Mouse (Mus musculus) limb, embryonic 12.5 days (tissue): Measurements from ENCODE around the gene Hist1h2bb. TPM values are rescaled to one million over a fixed set of nuclear protein-coding genes. Genes with fewer than 3 reads are reported as not detected.
"Not testable (repeated sequence)": the region's sequence is repeated elsewhere in the genome, so short reads cannot be mapped to it uniquely, and the experiment has no call there.

Experiments used
- ATAC-seq: fragments of 200-750 bp; cut with Nextera tagmentation; 2 replicates; pipeline ENCODE4 v1.8.0; 2017; ENCODE audit warnings: low read depth, moderate TSS enrichment; ENCODE audit not compliant: insufficient number of reproducible peaks, insufficient read depth, low FRiP score, low TSS enrichment
- H3K27ac ChIP-seq: fragments of 300-500 bp; sonication (generic); 2 replicates; pipeline ENCODE4 v1.5.1; 2016; ENCODE audit warnings: mild to moderate bottlenecking, moderate library complexity
- H3K27me3 ChIP-seq: fragments of 300-500 bp; sonication (generic); 2 replicates; pipeline ENCODE4 v1.6.1; 2016; ENCODE audit warnings: mild to moderate bottlenecking, moderate library complexity
- H3K36me3 ChIP-seq: fragments of 300-500 bp; sonication (generic); 2 replicates; pipeline ENCODE4 v1.6.1; 2016; ENCODE audit warnings: mild to moderate bottlenecking, moderate library complexity
- H3K4me1 ChIP-seq: fragments of 300-500 bp; sonication (generic); replicated peaks from 2 replicates; pipeline ENCODE4 v1.6.1; 2016
- H3K4me2 ChIP-seq: fragments of 300-500 bp; sonication (generic); 2 replicates; pipeline ENCODE4 v1.6.1; 2016; ENCODE audit warnings: mild to moderate bottlenecking, moderate library complexity
- H3K4me3 ChIP-seq: fragments of 300-500 bp; sonication (generic); replicated peaks from 2 replicates; pipeline ENCODE4 v1.5.1; 2016; ENCODE audit warnings: mild to moderate bottlenecking
- H3K9ac ChIP-seq: fragments of 300-500 bp; sonication (generic); replicated peaks from 2 replicates; pipeline ENCODE4 v1.6.1; 2016; ENCODE audit warnings: mild to moderate bottlenecking, moderate library complexity
- H3K9me3 ChIP-seq: fragments of 300-500 bp; sonication (generic); 2 replicates; pipeline ENCODE4 v1.6.1; 2016; ENCODE audit warnings: mild to moderate bottlenecking, moderate library complexity
- WGBS: fragments of 180-500 bp; shearing (Covaris S2); methylation state at CpG from one replicate; pipeline ENCODE4 v1.1.7; 2016; 5-methylcytosine and 5-hydroxymethylcytosine counted together
- polyA plus RNA-seq: library from polyadenylated mRNA; unstranded; fragments of >200 nt; fragmentation: Nextera tagmentation; extraction: Ambion mirVana; gene quantifications from 2 replicates; pipeline ENCODE4 v1.2.1, GENCODE M21; 2016

The Hist1h2bb gene
- polyA plus RNA-seq, 1 experiment from 2014 or later, result 6.7 TPM

- peak; percentile 73 for ATAC-seq
- Histone ChIP-seq H3K4me2 (peak within 1 kb of the TSS; percentile 85), H3K4me1 (peaks cover 30% of the 10 kb centered on the region), H3K9ac (peak within 1 kb of the TSS; percentile 71), H3K36me3 (no peaks in the 10 kb centered on the region), H3K27ac (peak within 1 kb of the TSS; percentile 97), H3K27me3 (no peaks in the 10 kb centered on the region), H3K4me3 (peak within 1 kb of the TSS; percentile 48), H3K9me3 (no peaks in the 10 kb centered on the region)
- WGBS, result under 1% methylated on average over 69 of the region's 72 CpGs
Measured at GRCm38 (mm10) chr13:23760972-23761864, 14.7 kb downstream of the Hist1h2bb start, which contains the start of gene Hist1h4a. Hist1h4a (minus strand) TSS chr13:23761230.

- not testable (repeated sequence) for H3K36me3 ChIP-seq, H3K9me3 ChIP-seq, H3K27me3 ChIP-seq
- H3K4me1 ChIP-seq, result peaks cover 30% of the 10 kb centered on the region
- peak within 1 kb of the TSS; percentile 48 for H3K4me3 ChIP-seq
- peak within 1 kb of the TSS; percentile 85 for H3K4me2 ChIP-seq
- peak; percentile 72 for ATAC-seq
- peak within 1 kb of the TSS; percentile 71 for H3K9ac ChIP-seq
- under 1% methylated on average over 34 of the region's 52 CpGs for WGBS
- peak within 1 kb of the TSS; percentile 97 for H3K27ac ChIP-seq
Measured at GRCm38 (mm10) chr13:23761871-23762821, 15.6 kb downstream of the Hist1h2bb start, which contains the start of gene Hist1h3a. Hist1h3a (minus strand) TSS chr13:23762386.

GRCm38 (mm10) chr13:23763242-23763585 is 16.7 kb downstream of the Hist1h2bb start:
- Histone ChIP-seq H3K9me3 (no peaks in the 10 kb centered on the region), H3K27ac (peak overlapping the region; percentile 97), H3K9ac (peak overlapping the region; percentile 51; the same call in 1 of the 2 replicates), H3K27me3 (no peaks in the 10 kb centered on the region), H3K4me3 (peak overlapping the region; percentile 48), H3K4me1 (peaks cover 25% of the 10 kb centered on the region), H3K4me2 (peak overlapping the region; percentile 85), H3K36me3 (no peaks in the 10 kb centered on the region)
- WGBS, result under 1% methylated on average over 10 of the region's 10 CpGs
- no peak for ATAC-seq

GRCm38 (mm10) chr13:23763586-23764323 is 17.2 kb downstream of the Hist1h2bb start, which contains the start of gene Hist1h1a:
Hist1h1a (plus strand) TSS chr13:23763666.
- no peaks in the 10 kb centered on the region for H3K9me3 ChIP-seq
- peak within 1 kb of the TSS; percentile 97 for H3K27ac ChIP-seq
- peak within 1 kb of the TSS; percentile 48 for H3K4me3 ChIP-seq
- H3K36me3 ChIP-seq, result no peaks in the 10 kb centered on the region
- WGBS, result 3% methylated on average over 34 of the region's 34 CpGs
- H3K9ac ChIP-seq, result peak within 1 kb of the TSS; percentile 79
- ATAC-seq, result peak; percentile 64
- peaks cover 25% of the 10 kb centered on the region for H3K4me1 ChIP-seq
- no peaks in the 10 kb centered on the region for H3K27me3 ChIP-seq
- H3K4me2 ChIP-seq, result peak within 1 kb of the TSS; percentile 85

- H3K4me1 ChIP-seq, result peaks cover 25% of the 10 kb centered on the region
- H3K4me3 ChIP-seq, result peak overlapping the region; percentile 48
- no peaks in the 10 kb centered on the region for H3K27me3 ChIP-seq
- H3K36me3 ChIP-seq, result no peaks in the 10 kb centered on the region
- H3K27ac ChIP-seq, result peak overlapping the region; percentile 97
- no peak for ATAC-seq
- peak overlapping the region; percentile 85 for H3K4me2 ChIP-seq
- peak overlapping the region; percentile 79 for H3K9ac ChIP-seq
- no peaks in the 10 kb centered on the region for H3K9me3 ChIP-seq
- 33% methylated on average over 11 of the region's 12 CpGs for WGBS
Measured at GRCm38 (mm10) chr13:23764324-23765171, 18.0 kb downstream of the Hist1h2bb start.

- 65% methylated on average over 1 of the region's 1 CpGs for WGBS
- Histone ChIP-seq H3K36me3 (no peaks in the 10 kb centered on the region), H3K4me3 (peak overlapping the region; percentile 48; the same call in 1 of the 2 replicates), H3K4me1 (peaks cover 20% of the 10 kb centered on the region), H3K27ac (peak overlapping the region; percentile 97; the same call in 1 of the 2 replicates), H3K27me3 (no peaks in the 10 kb centered on the region), H3K4me2 (peak overlapping the region; percentile 85; the same call in 1 of the 2 replicates), H3K9ac (no peak overlapping the region), H3K9me3 (no peaks in the 10 kb centered on the region)
- no peak for ATAC-seq
Measured at GRCm38 (mm10) chr13:23765172-23765513, 18.6 kb downstream of the Hist1h2bb start.

- no peaks in the 10 kb centered on the region for H3K36me3 ChIP-seq
- peaks cover 16% of the 10 kb centered on the region for H3K4me1 ChIP-seq
- H3K27me3 ChIP-seq, result no peaks in the 10 kb centered on the region
- no peak overlapping the region for H3K4me2 ChIP-seq
- H3K4me3 ChIP-seq, result no peak overlapping the region
- no peaks in the 10 kb centered on the region for H3K9me3 ChIP-seq
- no peak overlapping the region for H3K9ac ChIP-seq
- ATAC-seq, result no peak
- no peak overlapping the region for H3K27ac ChIP-seq
Measured at GRCm38 (mm10) chr13:23766772-23767171, 20.2 kb downstream of the Hist1h2bb start.

GRCm38 (mm10) chr13:23768834-23769397 is 22.4 kb downstream of the Hist1h2bb start:
- ATAC-seq, result no peak

GRCm38 (mm10) chr13:23769613-23770012 is 23.1 kb downstream of the Hist1h2bb start, which contains the start of gene Trim38:
Trim38 (plus strand) TSS chr13:23769913.
- 88% methylated on average over 2 of the region's 2 CpGs for WGBS
- not testable (repeated sequence) for H3K9me3 ChIP-seq, H3K27me3 ChIP-seq, H3K36me3 ChIP-seq, H3K4me1 ChIP-seq, H3K27ac ChIP-seq, H3K9ac ChIP-seq, H3K4me3 ChIP-seq, ATAC-seq, H3K4me2 ChIP-seq

More at GRCm38 (mm10) chr13:23768834-23769397, 22.4 kb downstream of the Hist1h2bb start:
- no peak overlapping the region for H3K4me3 ChIP-seq
- no peaks in the 10 kb centered on the region for H3K27me3 ChIP-seq
- no peaks in the 10 kb centered on the region for H3K36me3 ChIP-seq
- 56% methylated on average over 5 of the region's 5 CpGs for WGBS
- no peak overlapping the region for H3K9ac ChIP-seq
- H3K4me2 ChIP-seq, result no peak overlapping the region
- H3K9me3 ChIP-seq, result no peaks in the 10 kb centered on the region
- peaks cover 14% of the 10 kb centered on the region for H3K4me1 ChIP-seq
- H3K27ac ChIP-seq, result no peak overlapping the region
